Mouse (Mus musculus) midbrain, embryonic 14.5 days (tissue): ENCODE data around the gene Ubash3b. TPM values are rescaled to one million over a fixed set of nuclear protein-coding genes. Genes with fewer than 3 reads are reported as not detected.

Source experiments
- polyA plus RNA-seq: library from polyadenylated mRNA; unstranded; fragments of >200 nt; fragmentation: Nextera tagmentation; extraction: Ambion mirVana; gene quantifications from 2 replicates; pipeline ENCODE4 v1.2.1, GENCODE M21; 2014

Ubash3b gene
- polyA plus RNA-seq, 1 experiment from 2014 or later = 18.9 TPM

Other genes with a start within 250 kb of the Ubash3b start
- 1.1 and 1.2 TPM in 2 replicates for gene Jhy, start 197.6 kb downstream of the Ubash3b start, polyA plus RNA-seq
- gene Crtam, start 157.1 kb downstream of the Ubash3b start, polyA plus RNA-seq = 0.18 and 0.26 TPM in 2 replicates